Mouse (Mus musculus): ENCODE results near the gene 9430097D07Rik. TPM values are rescaled to one million over a fixed set of nuclear protein-coding genes. Genes with fewer than 3 reads are reported as not detected.

9430097D07Rik gene
- total RNA-seq (2021), result 1 to 10 TPM; 1.1 to 1.4 TPM

DNA sequence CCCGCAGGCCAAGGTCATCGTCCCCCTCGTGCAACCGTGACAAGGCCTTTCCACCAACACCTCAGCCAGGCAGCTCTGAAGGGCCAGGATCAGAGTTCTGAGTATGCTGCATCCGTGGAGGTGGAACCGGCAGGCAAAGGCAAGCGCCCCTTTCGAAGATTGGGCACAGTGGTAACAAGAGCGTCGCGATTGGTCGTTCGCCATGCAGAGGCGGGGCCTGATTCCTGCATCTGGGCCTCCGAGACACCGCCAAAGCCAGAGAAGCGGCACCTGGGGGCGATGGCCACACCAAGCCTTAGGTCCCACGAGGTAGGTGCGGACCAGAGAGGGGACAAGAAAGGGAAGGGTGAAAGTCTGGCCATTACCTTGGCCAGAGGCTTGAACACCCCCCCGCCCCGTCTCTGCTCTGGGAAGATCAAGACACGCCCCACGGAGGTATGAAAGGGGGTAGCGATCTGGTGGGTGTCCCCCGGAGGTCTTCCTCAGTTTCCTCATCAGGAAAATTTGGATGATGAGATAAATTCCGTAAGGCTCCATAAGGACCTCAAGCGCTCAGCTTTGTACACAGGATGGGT lies at the start of gene 9430097D07Rik:
Gene 9430097D07Rik (minus strand): TSS at position 99 of the 575 bp plus-strand sequence.
- DNase-seq (ENCODE audit: low spot score in 2 of 2), result peak; percentile 78 to 83
- intact Hi-C loops (cut with DNase I), result loop anchor here (5.0 kb wide), 1 partner anchor 37 kb away; no protein-coding TSS in a partner anchor

GRCm38 (mm10) chr2:32624111-32624748 lies 48.7 kb upstream of the 9430097D07Rik start:
- intact Hi-C loops (cut with DNase I), result no loop called here
- DNase-seq (ENCODE audit: low spot score in 2 of 2), result no peak

- intact Hi-C loops (cut with DNase I), result no loop called here
Measured at GRCm38 (mm10) chr2:32621517-32621859, 46.0 kb upstream of the 9430097D07Rik start, which contains the start of gene Ak1. Gene Ak1, plus strand, starts transcription at chr2:32621758.

GRCm38 (mm10) chr2:32620682-32621516 lies 45.4 kb upstream of the 9430097D07Rik start:
- intact Hi-C loops (cut with DNase I), result no loop called here

More at GRCm38 (mm10) chr2:32621517-32621859, 46.0 kb upstream of the 9430097D07Rik start, which contains the start of gene Ak1:
- no peak for DNase-seq (ENCODE audit: low spot score in 2 of 2)

GRCm38 (mm10) chr2:32618051-32618450 lies 42.6 kb upstream of the 9430097D07Rik start:
- intact Hi-C loops (cut with DNase I), result no loop called here
- DNase-seq (ENCODE audit: low spot score in 2 of 2), result no peak

More at GRCm38 (mm10) chr2:32620682-32621516, 45.4 kb upstream of the 9430097D07Rik start:
- no peak for DNase-seq (ENCODE audit: low spot score in 2 of 2)

DNA sequence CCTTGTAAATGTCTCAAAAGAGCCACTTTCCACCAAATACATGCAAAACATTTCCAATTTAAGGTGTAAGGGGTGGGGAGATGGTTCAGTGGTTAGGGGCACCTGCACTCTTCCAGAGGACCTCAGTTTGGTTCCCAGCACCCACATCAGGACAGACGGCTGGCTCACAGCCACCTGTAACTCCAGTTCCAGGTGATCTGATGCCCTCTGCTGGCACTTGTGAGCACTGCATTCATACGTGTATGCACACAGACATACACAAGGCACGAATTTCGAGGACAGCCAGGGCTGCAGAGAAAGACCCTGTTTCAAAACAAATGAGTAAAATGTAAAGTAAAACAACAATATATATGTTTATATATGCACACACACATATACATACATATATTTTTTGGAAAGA lies 42.1 kb upstream of the 9430097D07Rik start:
- intact Hi-C loops (cut with DNase I), result no loop called here
- DNase-seq (ENCODE audit: low spot score in 2 of 2), result no peak

- intact Hi-C loops (cut with DNase I), result no loop called here
- no peak for DNase-seq (ENCODE audit: low spot score in 2 of 2)
Measured at GRCm38 (mm10) chr2:32617109-32617508, 41.6 kb upstream of the 9430097D07Rik start.

DNA sequence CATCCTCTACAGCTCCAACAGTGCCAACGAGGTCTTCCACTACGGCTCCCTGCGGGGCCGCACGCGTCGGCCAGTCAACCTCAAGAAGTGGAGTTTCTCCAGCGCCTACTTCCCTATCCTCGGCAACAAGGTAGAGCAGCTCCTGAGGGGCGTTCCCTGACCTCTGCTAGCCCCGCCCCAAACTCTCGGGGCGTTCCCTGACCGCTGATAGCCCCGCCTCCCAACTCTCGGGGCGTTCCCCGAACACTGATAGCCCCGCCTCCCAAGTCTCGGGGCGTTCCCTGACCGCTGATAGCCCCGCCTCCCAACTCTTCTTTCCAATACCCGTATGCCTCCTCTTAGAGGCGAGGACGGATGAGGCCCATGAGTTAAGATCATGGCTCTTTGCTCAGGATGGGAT lies 36.8 kb upstream of the 9430097D07Rik start:
- no peak for DNase-seq (ENCODE audit: low spot score in 2 of 2)
- intact Hi-C loops (cut with DNase I), result loop anchor here (5.0 kb wide), 1 partner anchor 35 kb away; the partner anchor contains the start of gene 9430097D07Rik

DNA sequence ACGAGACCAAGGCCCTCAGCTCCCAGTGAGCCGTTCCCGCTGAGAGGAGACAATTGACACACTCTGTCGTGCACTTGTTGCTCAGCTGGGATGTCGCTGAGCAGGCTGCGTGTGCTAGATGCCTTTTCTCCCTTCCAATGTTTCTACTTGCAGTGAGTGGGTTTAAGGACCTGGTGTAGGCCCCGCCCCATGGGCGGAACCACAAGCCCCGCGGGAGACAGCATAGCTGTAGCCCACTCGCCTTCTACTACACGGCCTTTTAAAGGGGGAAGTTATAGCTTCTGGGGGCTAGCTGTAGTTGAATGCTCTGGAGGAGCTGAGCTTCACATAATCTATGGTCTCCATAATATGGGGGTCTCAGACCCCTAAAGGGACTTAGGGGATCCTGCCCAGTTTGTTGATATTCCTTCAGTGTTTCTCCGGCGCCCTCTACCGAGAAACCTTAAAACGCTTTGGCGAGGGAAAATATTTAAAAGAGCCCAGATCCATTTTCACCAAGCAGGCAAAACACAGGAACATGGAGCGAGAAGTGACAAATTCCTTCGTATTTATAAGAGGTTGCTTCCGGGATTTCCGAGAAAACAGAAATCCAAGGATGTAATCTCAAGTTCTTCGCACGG lies 35.2 kb upstream of the 9430097D07Rik start:
- intact Hi-C loops (cut with DNase I), result loop anchor here (5.0 kb wide), 1 partner anchor 33 kb away; the partner anchor contains the start of gene 9430097D07Rik
- peak in 1 of 2 experiments; percentile 55 for DNase-seq (ENCODE audit: low spot score in 2 of 2)

DNA sequence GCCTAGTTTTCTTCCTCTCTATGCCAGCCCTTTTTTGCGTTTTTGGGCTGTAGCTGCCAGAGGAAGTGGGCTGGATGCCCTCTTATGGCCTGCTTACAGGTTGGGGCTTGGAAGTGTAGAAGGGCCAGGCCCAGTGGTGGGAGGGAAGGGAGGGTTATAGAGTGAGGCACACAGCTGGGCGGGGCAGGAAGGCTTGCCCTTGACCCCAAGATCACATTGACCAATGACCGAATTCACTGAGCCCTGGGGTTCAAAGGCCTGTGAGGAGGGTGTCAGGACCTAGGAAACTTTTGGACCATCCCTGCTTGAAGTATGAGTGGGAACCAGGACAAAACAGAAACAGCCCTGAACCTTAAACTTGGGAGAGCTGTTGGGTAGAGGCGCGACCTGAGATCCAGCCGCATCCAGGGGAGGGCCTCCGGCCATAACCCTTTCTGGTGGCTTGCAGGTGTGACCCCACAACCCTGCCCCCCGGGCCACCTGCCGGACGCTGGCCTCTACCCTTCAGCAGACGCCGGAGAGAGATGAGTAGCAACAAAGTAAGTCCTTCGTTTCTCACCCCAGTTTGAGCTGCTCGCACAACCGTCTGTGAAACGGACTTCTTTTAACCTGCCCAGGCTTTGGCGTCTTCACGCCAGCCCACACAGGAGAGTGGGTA lies 33.4 kb upstream of the 9430097D07Rik start:
- DNase-seq (ENCODE audit: low spot score in 2 of 2), result no peak
- intact Hi-C loops (cut with DNase I), result no loop called here

GRCm38 (mm10) chr2:32608141-32608777 lies 32.8 kb upstream of the 9430097D07Rik start:
- DNase-seq (ENCODE audit: low spot score in 2 of 2), result peak; percentile 41 to 53
- intact Hi-C loops (cut with DNase I), result no loop called here

GRCm38 (mm10) chr2:32607262-32607947 lies 31.9 kb upstream of the 9430097D07Rik start:
- intact Hi-C loops (cut with DNase I), result no loop called here
- peak; percentile 51 to 52 for DNase-seq (ENCODE audit: low spot score in 2 of 2)

DNA sequence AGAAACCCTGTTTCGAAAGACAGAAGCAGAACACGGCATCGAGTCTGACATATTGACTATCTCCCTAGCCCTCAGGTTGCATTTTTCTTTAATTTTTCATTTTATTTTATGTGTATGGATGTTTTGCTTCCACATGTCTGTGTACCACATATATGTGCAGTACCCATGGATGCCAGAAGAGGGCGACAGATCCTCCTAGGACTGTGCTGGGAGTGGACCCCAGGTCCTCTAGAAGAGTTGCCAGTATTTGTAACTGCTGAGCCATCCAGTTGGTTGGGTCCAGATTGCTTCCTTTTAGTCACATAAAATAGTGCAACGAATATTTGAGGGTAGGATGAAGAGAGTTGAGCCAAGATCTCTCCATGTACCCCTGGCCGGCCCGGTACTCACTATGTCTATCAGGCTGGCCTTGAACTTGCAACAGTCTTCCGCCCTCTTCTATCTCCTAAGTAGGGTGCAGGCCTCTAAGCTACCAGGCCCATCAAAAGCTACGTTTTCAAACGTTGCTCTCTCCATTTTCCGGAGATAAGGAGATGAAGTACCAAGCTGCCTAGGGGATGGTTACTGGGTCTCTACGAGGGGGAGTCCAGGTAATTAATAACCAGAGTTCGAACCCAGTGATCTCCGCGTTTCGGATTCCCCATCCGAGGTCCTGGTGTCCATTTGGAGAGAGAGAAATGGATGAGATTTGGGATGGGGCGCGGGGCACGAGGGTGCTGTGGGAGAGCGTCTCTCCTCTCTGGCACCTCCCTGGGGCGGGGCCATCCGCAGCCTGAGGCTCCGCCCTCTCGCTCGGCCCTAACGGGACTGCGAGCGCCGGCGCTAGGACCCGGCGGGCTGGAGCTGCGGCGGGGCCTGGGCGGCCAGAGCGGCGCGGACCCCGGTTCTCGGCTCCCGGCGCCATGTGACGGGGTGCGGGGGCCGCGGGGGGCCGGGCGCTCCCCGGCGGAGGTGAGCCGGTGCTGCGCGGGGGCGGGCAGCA lies 31.0 kb upstream of the 9430097D07Rik start:
- intact Hi-C loops (cut with DNase I), result no loop called here
- peak; percentile 78 to 88 for DNase-seq (ENCODE audit: low spot score in 2 of 2)

- intact Hi-C loops (cut with DNase I), result no loop called here
Measured at GRCm38 (mm10) chr2:32604631-32605030, 29.1 kb upstream of the 9430097D07Rik start.

GRCm38 (mm10) chr2:32602600-32603054 lies 27.1 kb upstream of the 9430097D07Rik start:
- intact Hi-C loops (cut with DNase I), result loop anchor here (2.0 kb wide), 1 partner anchor 16 kb away; the partner anchor contains the start of gene St6galnac4
- peak; percentile 87 to 88 for DNase-seq (ENCODE audit: low spot score in 2 of 2)

More at GRCm38 (mm10) chr2:32604631-32605030, 29.1 kb upstream of the 9430097D07Rik start:
- DNase-seq (ENCODE audit: low spot score in 2 of 2), result no peak

DNA sequence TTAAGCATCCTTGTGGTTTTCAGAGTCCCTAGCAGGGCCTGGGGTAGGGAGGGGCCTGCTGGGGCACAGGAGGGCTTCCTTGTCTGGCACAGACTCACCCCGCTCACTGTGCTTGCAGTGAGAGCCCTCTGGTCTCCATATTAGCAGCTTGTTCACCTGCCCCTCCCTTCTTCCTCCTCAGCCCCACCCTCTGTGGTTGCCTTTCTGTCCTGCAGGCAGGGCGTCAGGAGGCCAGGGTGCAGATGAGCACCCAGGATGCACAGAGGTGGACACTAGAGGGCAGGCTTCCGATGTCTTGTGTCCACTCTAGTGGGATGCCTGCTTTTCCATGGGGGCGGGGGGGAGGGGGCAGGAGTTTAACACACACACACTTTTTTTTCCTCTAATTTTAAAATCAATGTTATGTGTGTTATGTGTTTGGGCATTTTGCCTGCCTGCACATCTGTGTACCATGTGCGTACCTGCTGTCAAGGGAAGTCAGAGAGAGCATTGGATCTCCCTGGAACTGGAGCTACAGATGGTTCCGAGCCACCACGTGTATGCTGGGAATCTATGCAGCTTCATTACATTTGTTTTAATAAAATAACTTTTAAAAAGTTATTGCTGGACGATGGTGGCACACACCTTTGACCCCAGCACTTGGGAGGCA lies 26.1 kb upstream of the 9430097D07Rik start:
- intact Hi-C loops (cut with DNase I), result loop anchor here (2.0 kb wide), 1 partner anchor 15 kb away; the partner anchor contains the start of gene St6galnac4
- no peak for DNase-seq (ENCODE audit: low spot score in 2 of 2)
